Mouse (Mus musculus): Measurements from ENCODE around the gene Nlk. TPM values are rescaled to one million over a fixed set of nuclear protein-coding genes. Genes with fewer than 3 reads are reported as not detected.
"Not testable (repeated sequence)": the region's sequence is repeated elsewhere in the genome, so short reads cannot be mapped to it uniquely, and the experiment has no call there.

Gene Nlk
- polyA plus RNA-seq, 1 experiment from 2014 or later: 13.6 TPM

DNA sequence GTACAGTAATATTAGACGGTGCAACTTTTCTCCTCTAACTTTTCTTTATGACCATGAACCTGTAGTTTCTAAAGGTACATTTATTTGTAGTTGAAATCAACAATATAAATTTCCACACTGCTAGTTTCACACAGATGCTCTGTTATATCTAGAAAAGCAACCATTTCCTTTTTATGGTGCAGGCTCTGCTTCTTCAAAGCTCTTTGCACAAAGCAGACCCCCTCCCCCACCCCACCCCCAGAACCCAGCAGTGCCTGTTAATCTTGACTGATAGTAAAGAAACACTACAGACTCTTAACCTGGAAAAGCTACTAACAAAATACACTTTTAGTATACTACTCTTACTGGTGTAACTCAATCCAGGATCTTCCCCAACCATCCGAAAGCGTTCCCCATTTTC lies 6.6 kb downstream of the Nlk start:
- Histone ChIP-seq H3K4me1 (replicated peaks) (peaks cover 42% of the 10 kb centered on the region), H3K27ac (no peak overlapping the region), H3K9me3 (replicated peaks) (no peaks in the 10 kb centered on the region), H3K4me3 (no peak overlapping the region), H3K27me3 (no peaks in the 10 kb centered on the region), H3K4me2 (no peak overlapping the region), H3K9ac (no peak overlapping the region), H3K36me3 (no peaks in the 10 kb centered on the region)
- WGBS: 71% methylated on average over 3 of the region's 3 CpGs
- ATAC-seq (replicated peaks; ENCODE audit: insufficient number of reproducible peaks, insufficient read depth, low FRiP score, low read depth): no peak

DNA sequence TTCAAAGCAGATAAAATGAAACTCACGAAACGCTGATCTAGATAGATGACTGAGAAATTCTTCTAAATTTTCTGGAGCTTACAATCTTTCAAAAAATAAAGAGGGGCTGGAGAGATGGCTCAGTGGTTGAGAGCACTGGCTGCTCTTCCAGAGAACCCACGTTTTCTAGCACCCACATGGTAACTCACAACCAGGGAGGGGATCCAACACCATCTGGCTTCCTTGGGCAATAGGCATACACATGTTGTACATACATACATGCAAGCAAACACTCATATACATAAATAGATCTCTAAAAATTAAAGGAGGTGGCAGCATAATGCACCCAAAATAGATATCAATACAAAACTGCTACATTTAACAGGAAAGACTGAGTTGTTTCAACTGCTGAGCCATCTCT lies 16.1 kb downstream of the Nlk start:
- Histone ChIP-seq H3K36me3 (peaks cover 8% of the 10 kb centered on the region; the same call in 1 of the 2 replicates), H3K4me2 (no peak overlapping the region), H3K9ac (no peak overlapping the region), H3K9me3 (replicated peaks) (no peaks in the 10 kb centered on the region), H3K4me3 (no peak overlapping the region), H3K27ac (no peak overlapping the region), H3K4me1 (replicated peaks) (0 out of 2 replicates have a peak, but pooled peaks cover 2% of the 10 kb centered on the region), H3K27me3 (no peaks in the 10 kb centered on the region)
- 86% methylated on average over 3 of the region's 3 CpGs for WGBS
- no peak for ATAC-seq (replicated peaks; ENCODE audit: insufficient number of reproducible peaks, insufficient read depth, low FRiP score, low read depth)

DNA sequence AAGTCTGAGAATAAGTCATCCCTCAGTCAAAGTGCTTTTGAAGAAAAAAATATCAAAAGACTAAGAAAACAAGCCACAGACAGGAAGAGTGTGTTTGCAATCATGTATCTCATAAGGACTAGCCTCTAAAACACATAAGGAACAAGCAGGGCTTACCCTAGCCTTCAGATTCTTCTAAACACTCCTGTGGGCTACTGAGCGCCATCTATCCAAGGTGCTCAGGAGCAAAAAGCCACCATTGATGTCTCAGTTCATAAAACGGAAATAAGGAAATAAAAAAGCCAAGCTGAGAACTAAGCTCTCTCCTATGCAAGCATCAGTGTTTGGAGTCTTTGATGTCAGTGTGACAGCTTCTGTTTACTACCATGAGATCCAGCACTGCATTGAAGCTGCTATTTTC lies 18.4 kb downstream of the Nlk start:
- no peaks in the 10 kb centered on the region for H3K27me3 ChIP-seq
- H3K9me3 ChIP-seq (replicated peaks): no peaks in the 10 kb centered on the region
- H3K4me2 ChIP-seq: no peak overlapping the region
- H3K27ac ChIP-seq: no peak overlapping the region
- no peak overlapping the region for H3K9ac ChIP-seq
- 69% methylated on average over 2 of the region's 2 CpGs for WGBS
- no peak overlapping the region for H3K4me3 ChIP-seq
- H3K4me1 ChIP-seq (replicated peaks): 0 out of 2 replicates have a peak, but pooled peaks cover 2% of the 10 kb centered on the region
- peaks cover 8% of the 10 kb centered on the region; the same call in 1 of the 2 replicates for H3K36me3 ChIP-seq
- ATAC-seq (replicated peaks; ENCODE audit: insufficient number of reproducible peaks, insufficient read depth, low FRiP score, low read depth): no peak

DNA sequence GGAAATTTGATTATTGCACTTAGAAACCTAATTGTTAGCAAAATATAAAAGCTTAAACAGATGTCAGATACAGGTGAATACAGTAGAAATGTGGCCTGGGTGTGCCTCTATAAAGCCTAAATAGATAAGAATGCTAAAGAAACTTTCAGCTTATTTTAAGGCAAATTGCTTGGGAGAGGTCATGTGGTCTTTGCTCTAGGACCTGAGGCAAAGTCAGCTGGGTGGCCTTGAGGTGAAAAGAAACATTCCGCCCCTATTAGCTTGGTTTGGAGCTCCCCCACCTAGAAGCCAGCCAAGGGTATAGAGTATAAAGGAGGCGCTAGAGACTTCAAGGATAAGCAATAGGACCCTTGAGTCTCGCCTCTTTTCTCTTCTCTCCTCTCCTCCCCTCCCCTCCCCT lies 28.5 kb downstream of the Nlk start:
- Histone ChIP-seq H3K4me1 (replicated peaks) (peaks cover 9% of the 10 kb centered on the region), H3K36me3 (no peaks in the 10 kb centered on the region), H3K9me3 (replicated peaks) (no peaks in the 10 kb centered on the region), H3K9ac (no peak overlapping the region), H3K27ac (no peak overlapping the region), H3K27me3 (no peaks in the 10 kb centered on the region), H3K4me3 (no peak overlapping the region), H3K4me2 (no peak overlapping the region)
- no peak for ATAC-seq (replicated peaks; ENCODE audit: insufficient number of reproducible peaks, insufficient read depth, low FRiP score, low read depth)
- WGBS: 46% methylated on average over 3 of the region's 3 CpGs

DNA sequence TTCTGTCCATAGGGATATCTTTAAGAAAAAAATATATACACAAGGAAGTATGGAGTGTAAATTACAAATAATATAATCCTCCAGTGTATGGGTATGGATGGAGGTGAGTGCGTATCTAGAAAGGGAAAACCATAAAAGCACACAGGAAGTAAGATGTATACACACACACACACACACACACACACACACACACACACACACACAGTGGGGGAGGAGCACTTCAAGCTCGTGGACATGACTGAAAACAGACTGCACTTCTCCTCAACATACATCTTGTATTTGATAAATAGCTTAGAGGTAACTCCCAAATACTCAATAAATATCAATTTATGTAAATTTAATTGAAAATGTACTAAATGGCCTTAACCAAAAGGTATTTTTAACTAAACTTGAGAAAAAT lies 32.3 kb downstream of the Nlk start:
- Histone ChIP-seq H3K9ac (no peak overlapping the region), H3K4me1 (replicated peaks) (peaks cover 10% of the 10 kb centered on the region), H3K27ac (no peak overlapping the region), H3K4me3 (no peak overlapping the region), H3K27me3 (no peaks in the 10 kb centered on the region), H3K9me3 (replicated peaks) (no peaks in the 10 kb centered on the region), H3K36me3 (no peaks in the 10 kb centered on the region), H3K4me2 (no peak overlapping the region)
- no peak for ATAC-seq (replicated peaks; ENCODE audit: insufficient number of reproducible peaks, insufficient read depth, low FRiP score, low read depth)
- 48% methylated on average over 2 of the region's 2 CpGs for WGBS

DNA sequence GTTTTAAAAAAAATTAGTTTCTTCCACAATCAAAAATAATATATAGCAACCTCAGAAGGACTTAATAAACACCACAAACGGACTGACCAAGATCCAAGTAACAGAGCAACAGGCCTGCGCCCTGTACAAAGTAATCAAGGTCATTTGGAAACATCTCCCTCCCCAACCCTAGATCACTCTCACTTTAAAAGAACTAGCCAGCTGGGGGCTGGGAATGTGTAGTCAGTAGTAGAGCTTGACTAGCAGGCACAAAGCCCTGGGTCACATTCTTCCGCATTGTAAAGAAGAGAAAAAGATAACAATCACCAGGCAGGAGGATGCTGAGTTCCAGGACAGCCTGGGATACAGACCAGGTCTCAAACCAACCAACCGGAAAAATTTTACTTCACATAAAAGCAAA lies 33.3 kb downstream of the Nlk start:
- no peak for ATAC-seq (replicated peaks; ENCODE audit: insufficient number of reproducible peaks, insufficient read depth, low FRiP score, low read depth)
- H3K9ac ChIP-seq: no peak overlapping the region
- H3K9me3 ChIP-seq (replicated peaks): no peaks in the 10 kb centered on the region
- peak overlapping the region; percentile 37 for H3K27ac ChIP-seq
- 31% methylated on average over 4 of the region's 4 CpGs for WGBS
- no peak overlapping the region for H3K4me3 ChIP-seq
- no peak overlapping the region for H3K4me2 ChIP-seq
- H3K27me3 ChIP-seq: no peaks in the 10 kb centered on the region
- no peaks in the 10 kb centered on the region for H3K36me3 ChIP-seq
- H3K4me1 ChIP-seq (replicated peaks): peaks cover 10% of the 10 kb centered on the region

DNA sequence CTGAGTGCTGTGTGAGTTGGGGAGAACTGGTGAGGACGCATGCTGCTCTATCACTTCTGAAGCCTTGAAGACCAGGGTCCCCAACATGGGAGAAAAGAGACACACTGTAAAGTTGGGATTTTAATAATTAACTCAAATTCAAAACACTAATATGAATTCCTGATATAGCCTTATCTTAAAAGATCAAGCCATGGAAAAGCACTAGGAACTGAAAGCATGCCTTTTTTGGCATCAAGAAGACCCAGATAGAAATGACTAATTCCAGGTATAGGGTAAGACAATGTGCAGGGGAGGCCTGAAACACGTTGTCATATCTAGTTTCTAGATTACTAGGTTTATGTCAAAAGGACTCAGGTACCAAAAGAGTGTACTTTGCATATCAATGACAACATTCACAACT lies 48.0 kb downstream of the Nlk start:
- H3K4me3 ChIP-seq: no peak overlapping the region
- ATAC-seq (replicated peaks; ENCODE audit: insufficient number of reproducible peaks, insufficient read depth, low FRiP score, low read depth): no peak
- H3K9me3 ChIP-seq (replicated peaks): no peaks in the 10 kb centered on the region
- H3K27ac ChIP-seq: no peak overlapping the region
- no peak overlapping the region for H3K4me2 ChIP-seq
- H3K27me3 ChIP-seq: no peaks in the 10 kb centered on the region
- no peaks in the 10 kb centered on the region for H3K4me1 ChIP-seq (replicated peaks)
- no peaks in the 10 kb centered on the region; the same call in 1 of the 2 replicates for H3K36me3 ChIP-seq
- 81% methylated on average over 2 of the region's 2 CpGs for WGBS
- no peak overlapping the region for H3K9ac ChIP-seq

DNA sequence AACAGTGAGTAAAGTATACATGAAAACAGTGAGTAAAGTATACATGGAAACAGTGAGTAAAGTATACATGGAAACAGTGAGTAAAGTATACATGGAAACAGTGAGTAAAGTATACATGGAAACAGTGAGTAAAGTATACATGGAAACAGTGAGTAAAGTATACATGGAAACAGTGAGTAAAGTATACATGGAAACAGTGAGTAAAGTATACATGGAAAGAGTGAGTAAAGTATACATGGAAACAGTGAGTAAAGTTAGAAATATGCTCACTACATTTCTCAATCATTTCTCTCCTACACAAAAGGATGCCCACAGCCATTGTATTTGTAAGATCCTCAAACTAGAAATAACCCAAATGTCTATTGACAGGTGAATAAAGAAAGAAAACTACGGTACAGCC lies 48.8 kb downstream of the Nlk start:
- 96% methylated on average over 1 of the region's 1 CpGs for WGBS

DNA sequence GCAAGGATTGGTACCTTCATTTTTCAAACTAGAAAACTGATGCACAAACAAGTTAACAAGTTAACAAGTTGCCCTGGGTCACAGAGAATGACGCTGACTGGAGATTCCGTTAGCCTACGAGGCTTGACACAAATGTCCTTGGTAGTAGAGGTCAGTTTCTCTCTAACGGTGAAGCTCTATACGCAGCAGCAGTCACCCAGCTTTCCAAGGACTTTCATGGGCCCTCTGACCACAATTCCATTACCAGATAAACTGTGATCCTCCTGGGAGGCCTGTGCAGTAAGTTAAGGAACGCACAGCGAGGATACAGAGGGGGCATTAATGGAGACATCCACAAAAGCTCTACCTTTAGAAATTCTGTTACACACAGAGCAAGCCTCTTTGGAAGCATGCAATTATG lies 53.4 kb downstream of the Nlk start:
- Histone ChIP-seq H3K36me3 (no peaks in the 10 kb centered on the region; the same call in 1 of the 2 replicates), H3K4me1 (replicated peaks) (no peaks in the 10 kb centered on the region), H3K9me3 (replicated peaks) (no peaks in the 10 kb centered on the region), H3K27ac (no peak overlapping the region), H3K9ac (no peak overlapping the region), H3K4me2 (no peak overlapping the region), H3K4me3 (no peak overlapping the region), H3K27me3 (no peaks in the 10 kb centered on the region)
- WGBS: 52% methylated on average over 7 of the region's 7 CpGs
- no peak for ATAC-seq (replicated peaks; ENCODE audit: insufficient number of reproducible peaks, insufficient read depth, low FRiP score, low read depth)

More for the DNA sequence above, 48.8 kb downstream of the Nlk start:
- not testable (repeated sequence) for H3K4me2 ChIP-seq; ATAC-seq (replicated peaks; ENCODE audit: insufficient number of reproducible peaks, insufficient read depth, low FRiP score, low read depth); H3K9ac ChIP-seq; H3K27me3 ChIP-seq; H3K9me3 ChIP-seq (replicated peaks); H3K4me3 ChIP-seq; H3K36me3 ChIP-seq; H3K4me1 ChIP-seq (replicated peaks); H3K27ac ChIP-seq

DNA sequence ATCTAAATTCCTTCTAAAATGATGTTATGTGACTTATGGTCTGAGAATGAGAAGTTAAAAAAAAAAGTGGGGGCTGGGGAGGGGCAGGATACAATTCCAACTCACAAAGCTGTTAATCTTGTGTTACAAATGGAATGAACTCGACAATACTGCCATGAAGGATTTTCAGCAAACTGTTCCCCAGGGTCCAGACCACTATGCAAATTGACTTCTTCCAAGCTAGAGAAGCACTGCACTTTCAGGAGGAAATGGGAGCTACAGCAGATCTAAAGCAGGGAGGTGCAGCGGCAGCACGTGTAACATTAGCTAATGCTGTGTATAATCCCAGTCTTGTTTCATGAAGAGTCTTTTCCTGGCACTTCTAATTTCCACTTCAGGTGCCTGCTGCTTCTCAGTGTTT lies 55.0 kb downstream of the Nlk start:
- Histone ChIP-seq H3K4me3 (no peak overlapping the region), H3K36me3 (peaks cover 2% of the 10 kb centered on the region), H3K4me1 (replicated peaks) (no peaks in the 10 kb centered on the region), H3K9ac (no peak overlapping the region), H3K9me3 (replicated peaks) (peaks cover 2% of the 10 kb centered on the region), H3K27me3 (no peaks in the 10 kb centered on the region), H3K4me2 (no peak overlapping the region), H3K27ac (no peak overlapping the region)
- 71% methylated on average over 3 of the region's 3 CpGs for WGBS
- ATAC-seq (replicated peaks; ENCODE audit: insufficient number of reproducible peaks, insufficient read depth, low FRiP score, low read depth): no peak

DNA sequence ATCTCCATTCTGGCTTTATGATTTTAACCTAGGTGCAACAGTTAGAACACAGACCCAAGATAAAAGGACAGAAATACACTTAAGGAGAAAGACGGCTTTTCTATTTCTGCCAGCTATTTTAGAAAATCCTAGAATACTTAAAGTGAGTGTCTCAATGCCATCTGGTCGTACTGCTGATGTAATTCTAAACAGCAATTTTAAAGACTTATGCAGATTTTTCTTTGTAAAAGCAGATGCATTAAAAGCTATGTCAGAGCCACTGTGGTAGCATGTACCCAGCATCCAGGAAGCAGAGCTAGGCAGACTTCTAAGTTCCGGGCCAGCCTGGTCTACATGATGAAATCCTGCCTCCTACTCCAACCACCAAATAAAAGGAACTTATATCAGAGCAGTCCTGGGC lies 56.1 kb downstream of the Nlk start:
- no peak overlapping the region for H3K4me2 ChIP-seq
- peaks cover 6% of the 10 kb centered on the region for H3K9me3 ChIP-seq (replicated peaks)
- H3K9ac ChIP-seq: no peak overlapping the region
- H3K36me3 ChIP-seq: peaks cover 6% of the 10 kb centered on the region
- H3K4me1 ChIP-seq (replicated peaks): no peaks in the 10 kb centered on the region
- H3K27me3 ChIP-seq: no peaks in the 10 kb centered on the region
- no peak overlapping the region for H3K27ac ChIP-seq
- WGBS: 88% methylated on average over 3 of the region's 3 CpGs
- ATAC-seq (replicated peaks; ENCODE audit: insufficient number of reproducible peaks, insufficient read depth, low FRiP score, low read depth): no peak
- H3K4me3 ChIP-seq: no peak overlapping the region

DNA sequence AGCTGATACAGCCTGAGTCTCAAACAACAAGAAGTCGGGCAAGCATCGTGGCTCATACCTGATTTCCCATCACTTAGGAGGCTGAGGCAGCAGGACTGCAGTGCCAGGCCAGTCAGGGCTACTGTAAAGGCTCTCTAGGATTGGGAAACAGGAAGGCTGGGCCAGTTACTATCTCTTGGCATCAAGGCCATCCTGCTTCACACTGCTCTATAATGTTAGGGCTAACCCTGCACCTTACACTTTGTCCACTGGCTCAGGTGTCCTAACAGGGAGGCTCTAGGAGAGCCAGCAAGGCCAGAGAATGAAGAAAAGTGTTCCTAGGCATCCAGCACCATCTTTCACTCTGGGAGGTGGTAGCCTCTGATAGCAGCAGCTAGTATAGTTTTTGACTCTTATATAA lies 64.4 kb downstream of the Nlk start:
- peaks cover 6% of the 10 kb centered on the region for H3K36me3 ChIP-seq
- no peaks in the 10 kb centered on the region for H3K27me3 ChIP-seq
- no peak overlapping the region for H3K4me2 ChIP-seq
- H3K27ac ChIP-seq: no peak overlapping the region
- H3K9ac ChIP-seq: no peak overlapping the region
- H3K4me3 ChIP-seq: no peak overlapping the region
- peaks cover 6% of the 10 kb centered on the region for H3K9me3 ChIP-seq (replicated peaks)
- no peaks in the 10 kb centered on the region for H3K4me1 ChIP-seq (replicated peaks)
- WGBS: 91% methylated on average over 2 of the region's 2 CpGs
- ATAC-seq (replicated peaks; ENCODE audit: insufficient number of reproducible peaks, insufficient read depth, low FRiP score, low read depth): no peak

Measured in heart, embryonic 15.5 days (tissue).